Mouse (Mus musculus) spleen, adult 2 months (tissue): ENCODE data around the gene Ap5z1.

Source experiments
- CTCF ChIP-seq: fragments of 200-500 bp; IDR thresholded peaks from 2 replicates; pipeline ENCODE4 v1.5.1; 2011; ENCODE audit warnings: mild to moderate bottlenecking, inconsistent platforms; ENCODE audit not compliant: insufficient read depth, insufficient read length, insufficient replicate concordance; ENCODE audit errors: extremely low read depth
- POLR2A ChIP-seq: fragments of 200-500 bp; IDR thresholded peaks from 2 replicates; pipeline ENCODE4 v1.6.1; 2011; ENCODE audit warnings: low read depth, low read length, inconsistent platforms

- TF ChIP-seq CTCF = no peak
- no peak for TF ChIP-seq POLR2A
Observed at GRCm38 (mm10) chr5:142450846-142451245, 12.9 kb upstream of the Ap5z1 start.
